Mouse (Mus musculus): ENCODE data around the gene Kctd17.

The Kctd17 gene

GRCm38 (mm10) chr15:78481448-78482000 lies 53.2 kb downstream of the Kctd17 start:
- no peak for DNase-seq (ENCODE audit: low read depth, low spot score)

- no peak for DNase-seq (ENCODE audit: low read depth, low spot score)
Measured at GRCm38 (mm10) chr15:78482518-78482917, 54.2 kb downstream of the Kctd17 start.

GRCm38 (mm10) chr15:78483311-78483710 lies 54.9 kb downstream of the Kctd17 start:
- DNase-seq (ENCODE audit: low read depth, low spot score): no peak

GRCm38 (mm10) chr15:78486564-78486963 lies 58.2 kb downstream of the Kctd17 start:
- no peak for DNase-seq (ENCODE audit: low read depth, low spot score)

GRCm38 (mm10) chr15:78487066-78487465 lies 58.7 kb downstream of the Kctd17 start:
- no peak for DNase-seq (ENCODE audit: low read depth, low spot score)

Measured in brain, embryonic 18.5 days (tissue).